Mouse (Mus musculus) stomach, postnatal 0 days (tissue): ENCODE measurements around the gene Glud1.

Experiments
- CTCF ChIP-seq: IDR thresholded peaks from 2 replicates; pipeline ENCODE4 v1.5.1; 2016; ENCODE audit warnings: antibody characterized with exemption, low read depth, mild to moderate bottlenecking, moderate library complexity
- EP300 ChIP-seq: optimal IDR thresholded peaks from 2 replicates; pipeline ENCODE3; 2016; ENCODE audit warnings: antibody characterized with exemption

DNA sequence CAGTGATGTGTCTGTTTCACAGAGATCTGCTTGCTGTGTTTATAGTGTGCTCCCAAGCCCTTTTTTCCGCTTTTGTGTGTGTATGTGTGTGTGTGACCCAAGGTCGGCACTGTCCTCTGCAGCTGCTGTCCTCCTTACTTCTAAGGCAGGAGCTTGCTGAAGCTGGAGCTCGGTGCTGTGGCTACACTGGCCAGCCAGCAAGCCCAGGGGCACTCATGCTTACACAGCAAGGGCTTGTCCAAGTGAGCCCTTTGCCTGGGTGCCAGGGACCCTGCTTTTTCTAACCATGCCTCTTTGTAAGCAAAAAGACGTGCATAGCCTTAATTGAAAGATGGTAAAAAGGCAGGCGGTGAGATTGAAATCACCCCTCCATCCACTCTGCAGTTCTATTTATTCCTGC, 21.9 kb downstream of the Glud1 start:
- TF ChIP-seq CTCF = no peak
- no peak for TF ChIP-seq EP300
